Mouse (Mus musculus) cerebellum, adult 8-10 months (tissue): ENCODE data around the gene Plrg1.

Experiments used
- DNase-seq: peaks from one replicate; pipeline ENCODE4 v3.0.0; 2022

Plrg1 gene

DNA sequence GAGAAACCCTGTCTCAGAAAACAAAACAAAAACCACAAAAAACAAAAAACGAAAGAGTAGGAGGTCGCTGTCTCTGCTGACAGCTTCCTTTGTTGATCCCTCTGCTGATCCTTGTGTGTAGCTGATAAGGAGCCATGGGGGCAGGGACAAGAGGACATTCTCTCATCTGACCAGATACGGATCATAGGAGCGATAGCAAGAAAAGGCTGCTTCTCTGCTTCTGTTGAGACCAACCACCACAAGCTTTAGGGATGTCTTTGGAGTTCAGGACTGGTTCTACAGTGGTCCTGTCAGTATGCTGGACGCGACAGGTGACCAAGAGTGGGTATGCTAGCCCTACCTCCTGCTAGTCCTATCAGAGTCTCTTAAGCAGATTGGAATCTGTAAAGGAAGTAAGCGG lies 2.2 kb upstream of the Plrg1 start:
- no peak for DNase-seq

DNA sequence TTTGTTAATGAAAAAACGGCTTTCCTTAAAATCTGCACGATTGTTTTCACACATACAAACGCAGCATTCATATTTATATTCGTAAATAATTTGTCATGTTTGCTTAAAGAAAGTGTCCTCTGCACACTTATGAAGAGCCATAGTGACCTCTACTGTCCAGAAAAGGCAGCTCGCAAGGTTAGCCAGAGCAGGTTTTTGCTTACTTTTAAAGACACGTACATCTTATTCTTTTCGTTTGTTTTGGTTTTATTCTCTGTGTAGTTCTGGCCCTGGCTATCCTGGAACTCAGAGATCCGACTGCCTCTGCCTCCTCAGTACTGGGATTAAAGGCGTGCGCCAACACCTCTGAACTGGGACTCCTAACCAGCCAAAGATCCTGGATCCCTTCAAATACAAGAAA lies 1.6 kb upstream of the Plrg1 start:
- peak; percentile 20 for DNase-seq

- DNase-seq = no peak
Observed at GRCm38 (mm10) chr3:83054759-83055158, 563 bp upstream of the Plrg1 start.

- no peak for DNase-seq
Observed at GRCm38 (mm10) chr3:83057046-83057445, 1.7 kb downstream of the Plrg1 start.

- DNase-seq = no peak
Observed at GRCm38 (mm10) chr3:83067920-83068319, 12.6 kb downstream of the Plrg1 start.

DNA sequence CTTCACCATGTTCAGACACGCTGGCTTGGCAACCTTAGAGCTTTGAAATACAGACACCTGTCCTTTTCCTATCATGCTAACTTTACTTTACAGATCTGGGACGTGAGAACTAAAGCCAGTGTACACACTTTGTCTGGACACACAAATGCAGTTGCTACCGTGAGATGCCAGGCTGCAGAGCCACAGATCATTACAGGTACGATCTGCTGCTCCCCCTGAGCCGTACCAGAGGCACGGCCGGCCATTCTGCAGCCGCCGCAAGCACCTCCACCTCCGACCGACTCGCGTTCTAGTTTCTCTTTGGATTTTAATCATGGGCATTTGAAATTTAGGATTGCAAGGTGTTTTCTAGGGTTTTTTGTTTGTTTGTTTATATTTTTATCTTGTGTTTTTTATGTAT lies 13.5 kb downstream of the Plrg1 start:
- no peak for DNase-seq

DNA sequence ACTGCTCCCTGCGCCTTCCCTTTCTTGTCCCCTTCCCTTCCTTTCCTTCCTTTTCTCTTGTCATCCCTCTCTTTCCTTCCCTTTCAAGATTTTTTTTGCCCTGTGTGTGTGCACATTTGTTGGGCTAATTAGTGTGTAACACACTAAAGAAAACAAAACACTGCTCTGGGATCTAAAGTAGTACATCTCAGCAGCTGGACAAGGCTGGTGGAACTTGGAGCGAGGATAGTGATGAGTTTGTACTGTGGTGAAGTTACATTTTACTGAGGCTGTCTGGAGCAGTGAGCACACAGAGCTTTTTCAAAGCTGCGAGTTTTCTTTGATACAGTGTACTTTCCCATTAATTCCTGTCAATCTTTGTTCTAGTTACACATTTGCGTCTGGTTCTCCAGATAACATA lies 14.9 kb downstream of the Plrg1 start:
- DNase-seq = no peak

DNA sequence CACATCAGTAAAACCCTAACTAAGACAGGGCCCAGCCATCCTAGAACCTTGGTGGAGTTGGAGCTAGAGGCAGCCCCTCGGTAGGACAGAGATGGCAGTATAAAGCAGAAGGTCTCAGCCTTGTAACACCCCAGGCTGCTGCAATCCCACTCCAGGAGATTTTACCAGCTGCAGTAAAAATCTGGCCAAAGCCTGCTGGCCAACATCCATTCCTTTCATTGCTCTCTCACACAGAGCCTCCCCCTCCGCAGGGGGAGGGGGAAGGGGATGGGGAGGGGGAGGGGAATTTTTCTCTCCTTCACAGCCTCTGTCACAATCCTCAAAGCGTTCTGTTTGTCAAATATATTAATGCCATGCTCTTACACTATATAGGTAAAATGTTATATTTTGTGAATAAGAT lies 21.2 kb downstream of the Plrg1 start:
- no peak for DNase-seq

- peak; percentile 34 for DNase-seq
Observed at GRCm38 (mm10) chr3:83080567-83081055, 25.3 kb downstream of the Plrg1 start.

DNA sequence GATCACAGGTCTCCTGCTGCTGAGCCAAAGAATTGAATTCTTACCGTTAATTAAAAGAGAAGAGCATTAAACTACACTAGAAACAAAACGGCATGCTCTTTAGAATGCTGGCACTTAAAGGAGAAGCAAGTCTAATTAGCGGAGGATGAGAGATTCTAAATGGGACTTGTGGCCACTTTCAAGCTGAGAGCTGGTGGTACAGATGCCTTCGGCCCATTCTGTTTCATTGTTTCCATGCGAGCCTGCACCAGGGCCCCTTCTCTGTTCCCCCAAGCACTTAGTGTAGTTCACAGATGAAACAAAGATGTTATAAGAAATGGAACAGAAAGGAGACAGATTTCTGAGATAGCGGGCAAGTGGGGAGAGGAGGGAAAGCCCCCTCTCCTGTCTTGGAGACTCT lies 42.3 kb downstream of the Plrg1 start:
- DNase-seq = no peak

DNA sequence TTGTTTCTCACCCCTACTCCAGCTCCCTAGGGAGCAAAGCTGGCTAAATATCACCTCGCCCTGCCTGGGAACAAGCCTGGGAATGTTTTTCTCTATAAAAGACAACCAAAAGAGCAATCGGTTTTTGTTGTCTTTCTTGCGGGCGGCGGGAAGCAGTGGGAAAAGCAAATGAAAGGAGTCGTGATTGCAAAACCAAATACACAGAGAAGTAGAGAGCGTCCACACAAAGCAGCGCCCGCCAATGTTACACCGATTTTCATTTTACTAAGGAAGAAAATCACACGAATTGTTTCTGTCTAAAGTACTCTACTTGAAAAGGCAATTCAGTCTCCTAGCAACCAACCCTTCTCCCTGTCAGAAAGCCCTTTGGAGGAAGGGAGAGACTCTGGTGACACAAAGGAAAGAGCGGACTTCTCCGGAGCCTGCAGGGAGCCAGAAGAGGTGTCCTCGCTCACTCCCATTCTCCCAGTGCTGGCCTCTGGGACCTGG lies 43.3 kb downstream of the Plrg1 start:
- no peak for DNase-seq

DNA sequence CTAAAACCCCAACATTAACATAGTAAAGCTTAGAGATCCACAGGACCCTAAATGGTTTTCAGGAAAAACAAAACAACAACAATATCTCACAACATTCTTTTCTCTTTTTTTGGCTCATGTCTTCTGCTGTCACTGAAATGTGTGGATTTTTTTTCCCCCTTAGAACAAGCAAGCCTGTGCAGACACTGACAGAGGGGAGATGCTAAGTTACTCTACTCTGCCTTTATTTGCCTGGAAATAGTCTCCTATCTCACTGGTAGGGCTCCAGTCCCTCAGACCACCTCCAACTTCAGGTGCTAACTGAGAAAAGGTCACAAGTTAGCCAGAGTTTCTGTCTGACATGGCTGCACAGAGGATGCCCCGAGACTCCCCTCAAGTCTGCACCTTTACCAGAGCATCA lies 43.8 kb downstream of the Plrg1 start:
- DNase-seq = no peak

- no peak for DNase-seq
Observed at GRCm38 (mm10) chr3:83099651-83100050, 44.3 kb downstream of the Plrg1 start.

- no peak for DNase-seq
Observed at GRCm38 (mm10) chr3:83102286-83102685, 47.0 kb downstream of the Plrg1 start.

DNA sequence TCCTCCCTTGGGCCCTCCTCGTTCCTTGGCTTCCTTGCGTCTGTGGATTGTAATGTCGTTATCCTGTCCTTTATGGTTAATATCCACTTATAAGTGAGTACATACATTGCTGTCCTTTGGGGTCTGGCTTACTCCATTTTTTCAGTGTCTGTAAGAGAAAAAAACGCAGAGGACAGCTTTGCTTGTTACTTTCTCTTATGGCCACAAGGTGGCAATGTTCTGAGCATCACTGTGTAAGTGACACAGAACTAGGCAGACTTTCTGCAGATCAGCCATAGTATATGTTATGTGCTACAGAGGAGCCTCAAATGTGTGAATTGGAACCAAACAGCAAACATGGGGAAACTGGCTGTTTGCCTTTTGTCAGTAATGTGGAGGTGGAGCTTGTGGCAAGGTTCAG lies 54.8 kb downstream of the Plrg1 start:
- no peak for DNase-seq

DNA sequence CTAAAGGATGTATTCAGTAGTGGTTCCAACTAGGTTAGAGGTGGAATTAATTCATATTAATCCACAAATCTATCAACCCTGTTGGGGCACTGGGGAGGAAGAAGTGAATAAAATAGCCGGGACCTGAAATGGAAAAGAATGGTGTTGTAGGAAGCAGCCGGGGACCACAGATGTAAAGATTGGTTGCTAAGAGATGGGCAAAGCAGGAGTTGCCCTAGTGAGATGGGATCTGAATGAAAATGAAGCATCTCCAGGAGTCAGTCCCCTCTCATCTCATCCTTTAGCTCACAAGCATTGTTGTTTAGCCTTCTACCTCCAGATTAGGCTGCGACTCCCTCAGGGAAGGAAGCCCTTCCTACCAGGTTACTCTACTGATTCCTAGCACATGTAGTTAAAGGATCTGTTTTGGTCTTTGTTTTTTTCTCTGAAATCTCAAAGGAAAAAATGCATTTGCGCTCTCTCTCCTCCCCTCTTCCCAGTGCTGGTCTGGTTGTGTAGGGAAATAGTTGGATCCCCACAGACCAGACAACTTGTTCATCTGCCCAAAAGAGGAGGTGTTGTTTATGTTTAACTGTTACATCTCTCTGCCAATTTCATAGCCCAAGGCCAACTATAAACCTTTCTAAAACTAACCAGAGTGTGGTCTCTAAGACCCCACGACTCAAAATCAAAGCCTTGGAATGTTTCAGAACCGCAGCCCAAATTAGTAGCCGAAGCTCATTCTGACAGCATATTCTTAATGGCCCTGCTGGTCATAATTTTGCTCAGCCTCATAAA lies 56.4 kb downstream of the Plrg1 start:
- no peak for DNase-seq

DNA sequence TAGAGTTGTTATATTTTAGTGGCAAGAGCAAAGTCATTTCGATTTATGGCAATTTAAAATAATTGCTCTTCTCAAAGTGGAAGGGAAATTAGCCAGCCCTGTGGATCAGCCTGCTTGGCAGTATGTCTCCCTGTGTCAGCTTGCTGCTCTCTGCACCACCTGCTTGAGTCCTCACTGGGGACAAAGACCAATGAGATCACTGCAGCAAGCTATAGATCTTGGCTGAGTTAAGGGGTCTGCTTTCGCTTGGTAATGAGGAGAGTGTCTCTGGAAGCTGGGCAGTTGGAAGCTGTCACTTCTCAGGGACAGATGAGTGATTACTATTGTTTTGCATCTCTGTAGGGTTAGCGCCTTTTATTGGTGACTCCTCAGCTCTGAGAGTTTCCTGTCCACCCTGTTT lies 57.5 kb downstream of the Plrg1 start:
- DNase-seq = no peak

DNA sequence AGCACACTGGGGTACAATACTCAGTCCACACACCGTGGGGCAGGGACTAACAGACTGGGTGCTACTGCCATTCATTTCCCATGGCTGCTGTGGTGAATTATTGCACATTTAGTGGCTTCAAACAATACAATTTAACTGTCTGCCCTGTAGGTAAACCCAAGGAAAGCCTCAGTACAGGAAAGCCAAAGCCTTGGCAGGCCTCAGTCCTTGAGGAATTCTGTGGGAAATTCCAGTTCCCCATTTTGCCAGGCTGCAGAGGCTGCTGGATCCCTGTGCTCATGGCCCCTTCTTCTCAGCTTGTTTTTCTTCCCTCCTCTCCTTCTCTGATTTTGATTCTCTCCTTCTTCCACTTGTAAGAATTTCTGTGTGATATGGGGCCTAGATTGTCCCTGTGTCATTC lies 59.6 kb downstream of the Plrg1 start:
- no peak for DNase-seq

DNA sequence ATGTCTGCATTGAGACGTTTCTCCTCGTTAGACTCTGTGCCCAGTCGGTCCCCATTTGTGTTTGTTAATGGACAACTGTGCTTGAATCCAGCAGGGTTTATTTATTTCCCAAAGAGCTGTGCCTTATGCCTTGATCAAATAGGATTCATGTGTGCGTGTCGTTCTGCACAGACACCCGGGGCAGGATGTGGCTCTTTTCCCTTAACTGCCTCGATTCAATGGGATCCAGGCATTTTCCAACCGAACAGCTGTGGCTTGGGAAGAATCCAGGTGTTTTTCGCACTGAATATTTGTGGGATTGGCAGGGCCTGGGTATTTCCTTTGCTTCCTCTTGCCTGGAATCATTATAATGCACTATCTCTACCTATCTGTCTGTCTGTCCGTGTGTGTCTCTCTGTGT lies 62.3 kb downstream of the Plrg1 start:
- no peak for DNase-seq
